Mouse (Mus musculus) liver, adult (tissue): ENCODE data around the gene Pxt1.

ENCODE experiments used
- GATA4 ChIP-seq: IDR thresholded peaks from 2 replicates; pipeline ENCODE4 v1.6.1; 2014; ENCODE audit warnings: mild to moderate bottlenecking, low read length; ENCODE audit not compliant: insufficient replicate concordance

Gene Pxt1

DNA sequence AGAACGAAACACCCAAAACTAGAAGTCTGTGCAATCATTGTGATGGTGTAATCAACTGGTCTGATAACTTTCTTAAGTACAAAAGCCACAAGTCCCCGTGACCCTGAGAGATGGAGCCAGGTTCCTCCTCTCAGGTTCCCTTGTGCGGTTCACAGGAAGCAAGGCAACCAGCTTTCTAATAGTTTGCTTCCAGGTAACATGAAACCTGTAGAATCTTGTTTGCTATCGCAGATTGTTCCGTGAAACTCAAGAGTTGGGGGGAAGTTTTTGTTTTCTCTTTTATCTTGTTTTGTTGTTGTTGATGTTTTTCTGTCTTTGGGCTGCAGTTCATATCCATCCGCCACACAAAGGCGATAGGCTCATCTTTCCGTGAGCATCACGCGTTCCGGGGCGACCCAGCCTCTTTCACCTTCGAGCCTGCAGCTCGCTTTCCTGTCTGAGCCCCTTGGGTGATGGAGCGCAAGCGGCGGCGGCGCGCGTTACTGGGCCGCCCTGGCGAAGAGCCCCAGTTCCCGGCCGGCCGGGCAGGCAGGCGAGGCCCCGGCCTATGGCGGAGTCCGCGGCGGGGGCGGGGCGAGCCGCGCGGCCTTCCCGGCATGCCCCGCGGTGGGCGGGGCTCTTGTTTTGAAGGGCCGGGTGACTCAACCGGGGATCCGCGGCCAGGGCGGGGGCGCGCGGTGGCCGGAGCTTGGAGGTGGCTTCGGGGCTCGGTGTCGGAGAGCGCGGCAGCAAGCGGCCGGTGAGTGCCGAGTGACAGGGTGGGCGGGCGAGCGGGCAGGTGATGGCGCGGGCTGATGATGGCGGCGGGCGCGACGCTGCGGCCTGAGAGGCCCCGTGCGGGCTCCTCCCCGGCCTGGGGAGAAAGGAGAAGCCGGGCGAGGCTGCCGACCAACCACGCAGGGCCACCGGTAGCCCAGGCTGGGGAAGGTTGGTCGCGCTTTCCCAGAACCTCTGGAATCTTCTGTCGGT, 8.5 kb upstream of the Pxt1 start, which contains the start of gene Kctd20:
Kctd20 (plus strand) TSS at position 120 of the 969 bp plus-strand sequence.
- no peak for TF ChIP-seq GATA4

DNA sequence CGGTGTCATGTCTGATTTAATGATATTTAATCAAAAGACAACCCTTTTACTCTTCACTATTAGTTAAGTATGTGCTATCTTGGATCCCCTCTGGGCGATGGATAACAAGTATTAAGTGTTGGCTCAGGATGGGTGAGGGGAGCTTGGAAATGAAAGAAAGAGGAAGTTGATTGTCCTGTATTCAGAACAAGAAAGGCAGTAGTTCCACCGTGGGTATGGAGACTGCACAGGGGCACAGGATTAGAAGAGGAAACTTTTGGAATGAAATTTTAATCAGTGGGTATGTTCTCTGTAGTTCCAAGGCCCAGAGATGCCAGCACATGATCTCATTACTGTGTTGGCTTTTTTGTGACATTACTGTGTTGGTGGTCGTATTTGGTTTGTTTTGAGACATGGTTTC, 7.1 kb upstream of the Pxt1 start:
- TF ChIP-seq GATA4 = no peak

- no peak for TF ChIP-seq GATA4
These were observed 5.0 kb upstream of the Pxt1 start for GRCm38 (mm10) chr17:28948661-28949060.

- TF ChIP-seq GATA4 = no peak
These were observed 3.6 kb upstream of the Pxt1 start for GRCm38 (mm10) chr17:28947011-28947939.

DNA sequence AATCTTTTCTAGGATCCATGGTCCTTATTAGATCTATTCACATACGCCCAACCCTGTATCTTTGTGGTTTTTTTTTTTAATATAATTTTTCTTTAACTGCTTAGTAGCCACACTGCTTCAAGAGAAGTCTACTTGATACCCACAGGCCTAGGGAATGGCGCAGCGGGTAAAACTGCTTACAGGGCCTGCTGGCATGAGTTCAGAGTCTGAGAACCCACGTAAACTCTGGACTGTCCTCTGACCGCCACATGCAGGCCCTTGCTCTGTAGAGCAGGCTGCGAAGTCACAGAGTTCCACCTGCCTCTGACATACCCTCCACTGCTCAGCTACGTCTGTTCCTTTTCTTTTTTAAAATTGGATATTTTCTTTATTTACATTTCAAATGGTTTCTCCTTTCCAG, 841 bp upstream of the Pxt1 start:
- TF ChIP-seq GATA4 = no peak

- no peak for TF ChIP-seq GATA4
These were observed 1.5 kb downstream of the Pxt1 start for GRCm38 (mm10) chr17:28942101-28942500.

DNA sequence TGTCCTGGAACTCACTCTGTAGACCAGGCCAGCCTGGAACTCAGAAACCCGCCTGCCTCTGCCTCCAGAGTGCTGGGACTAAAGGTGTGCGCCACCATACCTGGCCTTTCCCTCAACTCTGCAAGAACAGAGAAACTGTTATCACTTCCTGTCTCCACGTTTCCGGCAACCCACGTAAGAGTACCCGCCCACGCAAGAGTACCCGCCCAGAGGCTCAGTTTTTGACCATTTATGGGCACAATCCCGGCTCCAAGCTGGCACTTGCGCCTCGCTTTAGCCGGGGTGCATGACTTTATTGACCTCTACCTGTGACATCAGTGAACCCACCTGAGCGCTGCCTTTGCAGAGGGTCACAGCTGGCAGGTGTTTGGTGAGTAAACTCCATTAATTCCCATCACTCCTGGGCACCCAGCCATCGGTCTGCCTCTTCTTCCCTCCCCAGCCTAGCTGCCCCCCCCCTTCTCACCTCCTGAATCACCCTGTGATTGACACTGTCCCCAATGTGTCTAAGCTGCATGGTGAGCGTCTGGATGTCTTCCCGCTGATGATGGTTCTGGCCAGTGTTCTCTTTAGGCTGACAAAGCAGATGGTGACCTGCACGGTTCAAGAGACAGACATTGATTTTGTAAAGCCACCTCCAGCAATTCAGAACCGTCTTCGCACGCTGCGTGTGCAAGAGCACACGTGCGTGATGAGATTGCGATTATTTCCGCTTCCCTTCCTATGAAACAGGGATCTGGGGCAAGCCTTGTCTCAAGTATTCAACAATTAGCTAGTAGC, 2.7 kb downstream of the Pxt1 start:
- TF ChIP-seq GATA4 = no peak

DNA sequence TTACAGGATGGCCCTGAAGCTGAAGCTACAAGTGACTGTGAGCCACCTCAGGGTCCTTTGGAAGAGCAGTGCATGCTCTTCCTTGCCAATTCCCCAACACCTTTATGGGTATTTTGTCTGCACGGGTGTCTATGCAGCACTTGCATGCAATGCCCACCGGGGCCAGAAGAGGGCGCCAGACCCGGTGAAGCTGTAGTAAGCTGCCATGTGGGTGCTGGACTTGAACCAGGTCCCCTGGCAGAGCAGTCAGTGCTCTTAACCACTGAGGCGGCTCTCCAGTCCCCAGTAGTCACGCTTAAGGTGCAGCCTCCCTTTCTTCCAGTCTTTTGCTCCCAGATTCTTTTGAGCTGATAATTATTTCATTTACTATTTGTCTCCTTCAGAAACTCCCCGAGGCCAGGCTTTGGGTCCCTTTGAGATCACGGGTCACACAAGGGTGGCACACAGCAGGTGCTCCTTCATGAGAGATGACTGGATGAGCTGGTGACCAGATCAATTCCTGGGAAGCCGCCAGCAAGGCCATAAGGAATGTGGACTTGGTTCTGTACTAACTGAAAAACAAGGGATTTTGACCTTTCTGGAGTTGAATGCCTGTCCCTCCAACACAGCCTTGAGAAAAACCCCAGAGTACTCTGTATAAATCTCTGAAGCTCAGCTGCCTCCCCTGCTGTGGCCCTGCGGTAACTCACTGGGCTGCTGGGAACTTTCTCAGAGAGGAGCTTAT, 6.9 kb downstream of the Pxt1 start:
- TF ChIP-seq GATA4 = no peak

DNA sequence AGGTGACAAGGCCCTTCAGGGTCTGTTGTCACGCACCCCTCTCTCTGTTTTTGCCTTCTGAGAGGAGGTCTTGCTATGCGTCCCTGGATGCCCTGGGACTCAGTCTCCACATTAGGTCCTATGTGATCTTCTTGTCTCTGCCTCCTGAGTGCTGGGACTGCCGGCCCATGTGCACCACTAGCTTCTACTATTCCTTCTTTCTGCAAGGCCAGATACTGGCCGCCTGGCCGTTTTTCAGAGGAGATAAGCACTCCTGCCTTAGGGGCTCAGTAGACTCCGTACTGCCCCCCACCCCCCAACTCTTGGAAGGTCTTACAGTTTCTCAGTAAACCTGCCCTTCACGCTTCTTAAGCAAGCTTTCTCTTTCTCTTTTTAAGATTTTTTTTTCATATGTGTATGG, 7.5 kb downstream of the Pxt1 start:
- TF ChIP-seq GATA4 = no peak

DNA sequence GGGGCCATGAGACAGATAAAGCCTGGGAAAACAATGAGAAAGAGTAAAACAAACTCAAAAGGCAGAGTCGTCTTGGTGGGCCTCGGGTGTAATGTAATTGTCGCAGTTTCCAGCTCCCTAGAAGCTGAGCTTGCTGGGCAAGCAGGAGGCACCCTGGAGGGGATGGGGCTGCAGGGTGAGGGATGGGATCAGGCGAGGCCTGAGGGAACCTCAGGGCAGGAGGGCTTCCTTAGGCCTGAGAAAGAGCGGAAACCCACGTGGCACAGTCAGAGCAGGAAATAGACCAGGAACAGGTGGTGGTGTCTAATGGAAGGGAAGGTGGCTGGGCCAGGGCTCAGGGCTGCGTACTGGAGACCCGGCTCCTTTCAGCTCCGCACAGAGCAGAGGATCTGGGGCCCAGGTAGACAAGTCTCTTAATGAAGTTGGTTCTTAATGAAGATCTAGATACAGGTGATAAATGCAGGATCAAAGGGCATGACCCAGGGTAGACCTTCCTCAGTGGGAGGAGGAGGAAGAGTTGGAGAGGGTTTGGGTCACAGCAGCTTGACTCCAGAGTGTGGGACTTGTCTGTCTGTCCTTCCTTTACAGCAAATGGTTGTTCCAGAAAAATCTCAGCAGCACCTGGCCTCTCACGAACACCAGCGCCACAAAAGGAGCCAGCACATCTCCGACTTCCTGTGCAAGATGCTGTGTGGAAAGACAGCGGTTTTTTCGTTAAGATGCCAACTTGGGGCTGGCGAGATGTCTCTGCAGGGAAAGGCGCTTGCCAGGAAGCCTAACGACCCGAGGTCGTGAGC, 9.3 kb downstream of the Pxt1 start:
- no peak for TF ChIP-seq GATA4

DNA sequence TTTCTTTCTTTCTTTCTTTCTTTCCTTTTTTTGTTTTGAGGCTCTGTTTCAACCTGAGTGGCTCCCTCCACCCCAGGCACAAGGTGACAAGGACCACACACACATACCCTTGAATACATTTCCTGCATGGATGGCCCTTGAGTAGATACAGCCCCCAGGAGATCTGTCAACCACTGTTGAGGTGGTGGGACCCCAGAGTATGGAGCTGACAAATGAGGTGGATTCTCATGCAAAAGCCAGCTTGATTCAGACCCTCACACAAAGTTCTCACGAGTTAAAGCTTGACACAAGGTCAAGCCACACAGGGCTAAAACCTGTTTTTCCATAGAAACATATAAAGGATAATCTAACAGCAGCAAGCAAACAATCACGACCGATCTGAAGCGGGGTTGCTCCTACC, 11.4 kb downstream of the Pxt1 start:
- no peak for TF ChIP-seq GATA4

GRCm38 (mm10) chr17:28931436-28932211, 12.0 kb downstream of the Pxt1 start:
- TF ChIP-seq GATA4 = no peak

GRCm38 (mm10) chr17:28930392-28931074, 13.1 kb downstream of the Pxt1 start:
- peak; percentile 8; the same call in 1 of the 2 replicates for TF ChIP-seq GATA4
